Mouse (Mus musculus) myocyte (in vitro differentiated cells): ENCODE measurements around the gene Clasp1. TPM values are rescaled to one million over a fixed set of nuclear protein-coding genes. Genes with fewer than 3 reads are reported as not detected.

Experiments
- H3K27me3 ChIP-seq: one replicate; pipeline ENCODE4 v1.6.1; 2011; ENCODE audit not compliant: control insufficient read depth, insufficient read depth, insufficient read length
- H3K36me3 ChIP-seq: one replicate; pipeline ENCODE4 v1.6.1; 2011; ENCODE audit not compliant: control insufficient read depth, insufficient read depth
- H3K4me2 ChIP-seq: one replicate; pipeline ENCODE4 v1.6.1; 2011; ENCODE audit warnings: low read depth, control low read depth
- H3K4me3 ChIP-seq: one replicate; pipeline ENCODE4 v1.5.1; 2011; ENCODE audit warnings: mild to moderate bottlenecking, control low read depth, moderate library complexity
- H3K79me2 ChIP-seq: one replicate; pipeline ENCODE4 v1.6.1; 2011; ENCODE audit not compliant: control insufficient read depth, insufficient read depth
- H3ac ChIP-seq: one replicate; pipeline ENCODE4 v1.6.1; 2011; ENCODE audit not compliant: control insufficient read depth, insufficient read length
- CEBPB ChIP-seq: IDR thresholded peaks from 2 replicates; pipeline ENCODE4 v1.6.1; 2011; ENCODE audit warnings: mild to moderate bottlenecking, moderate library complexity; ENCODE audit not compliant: poor library complexity, insufficient read depth, severe bottlenecking
- E2F4 ChIP-seq: IDR thresholded peaks from one replicate; pipeline ENCODE4 v1.6.1; 2011; ENCODE audit warnings: mild to moderate bottlenecking, control low read depth, moderate library complexity; ENCODE audit not compliant: insufficient read depth
- MAX ChIP-seq: IDR thresholded peaks from one replicate; pipeline ENCODE4 v1.6.1; 2011; ENCODE audit warnings: low read depth, mild to moderate bottlenecking, control low read depth
- MYOD1 ChIP-seq, 3 experiments: IDR thresholded peaks; one replicate each; pipeline ENCODE4 v1.6.1; 2011; ENCODE audit warnings: control low read depth in 2 of 3, low read depth in 2 of 3, mild to moderate bottlenecking in 2 of 3, moderate library complexity in 1 of 3; ENCODE audit not compliant: insufficient read length in 2 of 3, control insufficient read depth in 1 of 3
- MYOG ChIP-seq, 3 experiments: IDR thresholded peaks; one replicate each; pipeline ENCODE4 v1.6.1; 2011; ENCODE audit warnings: control low read depth in 2 of 3, low read depth in 2 of 3, mild to moderate bottlenecking in 2 of 3; ENCODE audit not compliant: insufficient read length in 2 of 3, control insufficient read depth in 1 of 3, insufficient read depth in 1 of 3
- POLR2A ChIP-seq: IDR thresholded peaks from one replicate; pipeline ENCODE4 v1.6.1; 2011; ENCODE audit warnings: low read depth, mild to moderate bottlenecking, control low read depth, moderate library complexity; ENCODE audit not compliant: insufficient read length
- POLR2AphosphoS2 ChIP-seq: IDR thresholded peaks from one replicate; pipeline ENCODE4 v1.6.1; 2011; ENCODE audit warnings: low read depth, control low read depth; ENCODE audit not compliant: insufficient read length
- REST ChIP-seq: IDR thresholded peaks from one replicate; pipeline ENCODE4 v1.6.1; 2011; ENCODE audit warnings: mild to moderate bottlenecking, control low read depth, moderate library complexity; ENCODE audit not compliant: insufficient read depth, insufficient read length
- SRF ChIP-seq: IDR thresholded peaks from one replicate; pipeline ENCODE4 v1.6.1; 2011; ENCODE audit warnings: low read depth; ENCODE audit not compliant: control insufficient read depth, insufficient read length
- TCF12 ChIP-seq: IDR thresholded peaks from one replicate; pipeline ENCODE4 v1.6.1; 2011; ENCODE audit warnings: mild to moderate bottlenecking, control low read depth; ENCODE audit not compliant: poor library complexity, insufficient read depth, severe bottlenecking
- TCF3 ChIP-seq: IDR thresholded peaks from one replicate; pipeline ENCODE4 v1.6.1; 2011; ENCODE audit warnings: low read depth, control low read depth; ENCODE audit not compliant: insufficient read length
- USF1 ChIP-seq: IDR thresholded peaks from one replicate; pipeline ENCODE4 v1.6.1; 2011; ENCODE audit warnings: low read depth, mild to moderate bottlenecking, control low read depth, moderate library complexity
- polyA plus RNA-seq: library from polyadenylated mRNA; unstranded; fragments of >200 nt; fragmentation: generic; extraction: Trizol; gene quantifications from one replicate; pipeline ENCODE4 v1.2.1, GENCODE M21; 2012; ENCODE audit warnings: missing spikeins

Gene Clasp1
- polyA plus RNA-seq, 1 experiment, result 31.1 TPM

DNA sequence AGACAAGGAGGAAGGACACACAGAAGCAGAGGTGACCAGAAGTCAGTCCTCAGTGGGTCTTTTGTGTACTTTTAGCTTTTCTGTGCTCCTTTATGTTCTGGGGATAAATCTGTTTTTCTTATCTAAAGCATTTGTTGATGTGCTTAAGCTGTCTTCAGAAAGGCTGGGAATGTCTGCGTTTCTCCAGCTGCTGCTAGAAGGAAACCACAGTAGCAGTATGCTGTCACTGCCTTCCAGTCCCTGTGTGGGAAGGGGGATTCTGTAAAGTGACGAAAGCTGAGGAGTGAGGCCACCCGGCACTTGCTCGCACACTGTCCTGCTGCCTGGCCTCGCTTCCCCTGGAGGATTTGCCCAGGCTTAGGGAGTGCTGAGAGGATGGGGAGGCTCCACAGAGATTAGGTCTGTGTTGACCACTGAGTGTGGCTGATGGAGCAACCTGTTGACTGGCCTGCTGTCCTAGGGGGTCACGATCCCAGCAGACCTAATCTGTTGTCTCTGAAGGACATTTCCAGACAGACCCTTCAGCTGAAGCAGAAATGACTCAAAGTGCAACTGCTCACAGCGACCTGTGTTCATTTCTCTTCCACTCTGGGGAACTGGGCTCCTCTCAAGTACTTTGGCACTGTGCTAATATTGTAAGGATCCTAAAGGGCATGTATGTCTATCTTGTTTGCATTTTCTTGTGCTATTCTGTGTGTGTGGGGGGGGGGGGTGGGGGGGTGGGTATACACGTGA, 93.6 kb downstream of the Clasp1 start:
- no peaks in the 10 kb centered on the region for H3K27me3 ChIP-seq
- H3ac ChIP-seq, result no peak overlapping the region
- peak overlapping the region; percentile 49 for H3K4me2 ChIP-seq
- H3K4me3 ChIP-seq, result no peak overlapping the region
- TF ChIP-seq POLR2A, result peak; percentile 12
- peak in 1 of 3 experiments; percentile 69 for TF ChIP-seq MYOG (IDR thresholded peaks at IDR 0.05; ENCODE audit: control insufficient read depth in 1 of 3, insufficient read depth in 1 of 3, insufficient read length in 2 of 3, low read depth in 2 of 3)
- no peak for TF ChIP-seq MYOD1 (IDR thresholded peaks at IDR 0.05; ENCODE audit: control insufficient read depth in 1 of 3, insufficient read length in 2 of 3, low read depth in 2 of 3)
- H3K79me2 ChIP-seq, result peaks cover 3% of the 10 kb centered on the region
- H3K36me3 ChIP-seq, result no peaks in the 10 kb centered on the region

DNA sequence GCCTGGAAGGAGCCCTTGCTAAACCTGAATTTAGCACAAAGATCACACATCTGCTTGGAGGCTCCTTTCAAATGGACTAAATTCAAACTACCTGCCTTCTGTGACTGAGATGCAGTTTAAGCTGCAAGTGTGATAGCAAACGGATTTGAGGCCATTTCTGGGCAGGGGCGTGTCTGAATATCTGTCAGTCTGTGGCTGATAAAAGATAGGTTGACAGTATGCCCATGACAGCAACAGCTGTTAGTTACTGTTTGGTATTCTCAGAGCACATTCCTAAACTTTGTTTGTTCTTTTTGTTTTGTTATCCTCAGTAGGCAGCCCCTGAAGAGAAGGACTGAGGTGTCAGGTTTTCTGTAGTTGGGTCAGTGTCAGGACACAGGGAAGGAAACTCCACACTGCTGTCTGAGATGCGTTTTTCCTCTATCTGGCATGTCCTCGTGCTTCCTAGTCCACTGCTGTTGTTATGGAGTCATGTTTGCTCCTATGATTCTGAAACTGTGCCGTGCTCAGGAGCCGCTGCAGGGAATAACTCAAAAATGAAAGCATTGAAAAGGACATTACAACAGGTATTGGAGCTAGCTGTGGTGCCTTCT, 94.7 kb downstream of the Clasp1 start:
- no peaks in the 10 kb centered on the region for H3K36me3 ChIP-seq
- no peak overlapping the region for H3ac ChIP-seq
- H3K4me2 ChIP-seq, result peak overlapping the region; percentile 49
- H3K79me2 ChIP-seq, result peaks cover 3% of the 10 kb centered on the region
- no peak for TF ChIP-seq E2F4
- TF ChIP-seq TCF3, result no peak
- no peak for TF ChIP-seq CEBPB
- peak; percentile 8 for TF ChIP-seq SRF
- TF ChIP-seq MYOG (IDR thresholded peaks at IDR 0.05; ENCODE audit: control insufficient read depth in 1 of 3, insufficient read depth in 1 of 3, insufficient read length in 2 of 3, low read depth in 2 of 3), result peak in 2 of 3 experiments; percentile 30 to 57
- TF ChIP-seq MYOD1 (IDR thresholded peaks at IDR 0.05; ENCODE audit: control insufficient read depth in 1 of 3, insufficient read length in 2 of 3, low read depth in 2 of 3), result peak in 1 of 3 experiments; percentile 75
- TF ChIP-seq TCF12, result no peak
- H3K27me3 ChIP-seq, result no peaks in the 10 kb centered on the region
- no peak overlapping the region for H3K4me3 ChIP-seq

DNA sequence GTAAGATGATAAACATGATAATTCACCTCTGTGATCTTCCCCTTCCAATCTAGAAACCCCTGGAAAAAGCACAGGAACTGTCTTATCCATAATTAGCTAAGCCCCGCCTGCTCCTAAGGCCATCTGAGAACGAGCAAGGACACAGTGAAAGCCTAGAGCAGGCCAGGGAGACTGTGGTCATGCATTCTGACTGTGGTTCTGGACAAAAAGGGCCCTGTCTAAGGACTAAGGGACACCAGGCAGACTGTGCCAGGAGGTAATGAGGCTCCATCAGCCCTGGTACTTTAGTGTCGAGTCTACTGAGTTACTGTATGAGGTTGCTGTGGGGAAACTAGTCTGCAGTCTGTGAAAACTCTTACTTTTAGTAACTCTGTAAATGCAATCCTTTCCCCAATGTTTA, 96.7 kb downstream of the Clasp1 start:
- Histone ChIP-seq H3K27me3 (no peaks in the 10 kb centered on the region), H3K4me3 (no peak overlapping the region), H3K79me2 (peaks cover 3% of the 10 kb centered on the region), H3ac (no peak overlapping the region), H3K4me2 (no peak overlapping the region), H3K36me3 (no peaks in the 10 kb centered on the region)
- no peak for TF ChIP-seq MYOG (IDR thresholded peaks at IDR 0.05; ENCODE audit: control insufficient read depth in 1 of 3, insufficient read depth in 1 of 3, insufficient read length in 2 of 3, low read depth in 2 of 3)
- no peak for TF ChIP-seq POLR2A
- TF ChIP-seq TCF12, result no peak
- no peak for TF ChIP-seq REST
- no peak for TF ChIP-seq POLR2AphosphoS2
- no peak for TF ChIP-seq E2F4
- TF ChIP-seq MAX, result no peak
- TF ChIP-seq TCF3, result no peak
- TF ChIP-seq MYOD1 (IDR thresholded peaks at IDR 0.05; ENCODE audit: control insufficient read depth in 1 of 3, insufficient read length in 2 of 3, low read depth in 2 of 3), result no peak
- TF ChIP-seq SRF, result no peak
- TF ChIP-seq CEBPB, result no peak
- no peak for TF ChIP-seq USF1

DNA sequence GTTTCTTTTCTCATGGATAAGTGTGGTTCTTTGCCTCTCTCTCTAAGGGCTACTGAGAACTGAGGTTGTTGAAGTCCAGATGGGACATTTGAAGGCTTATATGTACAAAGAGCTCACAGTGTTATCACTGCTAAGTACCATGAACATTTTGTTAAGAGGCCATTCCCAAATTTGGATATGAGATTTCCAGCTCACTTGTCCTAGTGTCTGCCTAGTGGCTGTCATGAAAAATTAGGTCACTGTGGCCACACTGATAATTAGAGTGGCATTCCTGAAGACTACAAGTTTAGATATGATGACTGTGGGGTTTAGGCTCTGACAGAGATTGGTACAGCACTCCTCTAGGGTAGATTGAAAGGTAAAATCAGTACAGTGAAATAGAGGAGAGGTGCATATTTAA, 97.2 kb downstream of the Clasp1 start:
- H3K4me2 ChIP-seq, result no peak overlapping the region
- H3K79me2 ChIP-seq, result peaks cover 3% of the 10 kb centered on the region
- H3K4me3 ChIP-seq, result no peak overlapping the region
- no peaks in the 10 kb centered on the region for H3K27me3 ChIP-seq
- H3ac ChIP-seq, result no peak overlapping the region
- H3K36me3 ChIP-seq, result no peaks in the 10 kb centered on the region
- TF ChIP-seq TCF3, result no peak
- TF ChIP-seq MYOG (IDR thresholded peaks at IDR 0.05; ENCODE audit: control insufficient read depth in 1 of 3, insufficient read depth in 1 of 3, insufficient read length in 2 of 3, low read depth in 2 of 3), result no peak
- no peak for TF ChIP-seq MAX
- TF ChIP-seq MYOD1 (IDR thresholded peaks at IDR 0.05; ENCODE audit: control insufficient read depth in 1 of 3, insufficient read length in 2 of 3, low read depth in 2 of 3), result no peak
- TF ChIP-seq SRF, result no peak
- no peak for TF ChIP-seq REST
- no peak for TF ChIP-seq TCF12
- no peak for TF ChIP-seq CEBPB
- TF ChIP-seq POLR2A, result no peak
- no peak for TF ChIP-seq USF1

DNA sequence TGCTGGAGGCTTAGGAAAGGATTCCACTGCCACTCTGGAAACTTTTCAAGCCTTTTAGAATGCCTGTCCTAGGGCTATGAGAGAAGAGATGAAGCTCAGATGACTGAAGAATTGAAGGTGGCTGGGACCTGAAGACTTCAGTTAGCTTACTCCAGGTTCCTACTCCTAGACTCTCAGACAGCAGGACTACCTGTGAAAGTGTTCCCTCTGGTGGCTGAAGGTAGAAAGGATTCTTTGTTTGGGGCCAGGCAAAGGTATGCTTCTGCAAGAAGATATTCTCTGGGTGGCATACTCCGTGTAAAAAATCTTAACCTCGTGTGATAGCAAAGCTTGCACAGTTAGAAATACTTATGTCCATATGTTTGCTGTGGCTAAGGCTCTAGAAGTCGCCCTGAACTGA, 104.0 kb downstream of the Clasp1 start:
- Histone ChIP-seq H3K36me3 (no peaks in the 10 kb centered on the region), H3K79me2 (no peaks in the 10 kb centered on the region), H3K4me2 (no peak overlapping the region), H3K4me3 (no peak overlapping the region), H3ac (no peak overlapping the region), H3K27me3 (no peaks in the 10 kb centered on the region)
- no peak for TF ChIP-seq TCF3
- TF ChIP-seq POLR2A, result no peak
- TF ChIP-seq REST, result no peak
- no peak for TF ChIP-seq POLR2AphosphoS2
- no peak for TF ChIP-seq TCF12
- TF ChIP-seq USF1, result no peak
